Mouse (Mus musculus) hindbrain, embryonic 11.5 days (tissue): ENCODE results near the gene Hist1h4m. TPM values are rescaled to one million over a fixed set of nuclear protein-coding genes. Genes with fewer than 3 reads are reported as not detected.

ENCODE experiments used
- ATAC-seq: fragments of 200-750 bp; cut with Nextera tagmentation; 2 replicates; pipeline ENCODE4 v1.8.0; 2017; ENCODE audit warnings: mild to moderate bottlenecking, moderate TSS enrichment, moderate library complexity; ENCODE audit not compliant: low FRiP score
- DNase-seq: peaks from one replicate; pipeline ENCODE4 v3.0.0-alpha.2; 2015; ENCODE audit warnings: low spot score
- H3K27ac ChIP-seq: fragments of 300-500 bp; sonication (generic); 2 replicates; pipeline ENCODE4 v1.5.1; 2014; ENCODE audit warnings: mild to moderate bottlenecking, low read depth, low read length
- H3K27me3 ChIP-seq: fragments of 300-500 bp; sonication (generic); 2 replicates; pipeline ENCODE4 v1.6.1; 2014; ENCODE audit warnings: mild to moderate bottlenecking, low read length, moderate library complexity, mixed read lengths; ENCODE audit not compliant: control insufficient read depth, insufficient read depth
- H3K36me3 ChIP-seq: fragments of 300-500 bp; sonication (generic); 2 replicates; pipeline ENCODE4 v1.6.1; 2014; ENCODE audit warnings: mild to moderate bottlenecking, low read length, moderate library complexity, mixed read lengths; ENCODE audit not compliant: control insufficient read depth, insufficient read depth
- H3K4me1 ChIP-seq: fragments of 300-500 bp; sonication (generic); replicated peaks from 2 replicates; pipeline ENCODE4 v1.6.1; 2014; ENCODE audit warnings: low read length, mixed read lengths; ENCODE audit not compliant: control insufficient read depth, insufficient read depth
- H3K4me2 ChIP-seq: fragments of 300-500 bp; sonication (generic); replicated peaks from 2 replicates; pipeline ENCODE4 v1.6.1; 2014; ENCODE audit warnings: mild to moderate bottlenecking, low read depth, low read length
- H3K4me3 ChIP-seq: fragments of 300-500 bp; sonication (generic); 2 replicates; pipeline ENCODE4 v1.5.1; 2014; ENCODE audit warnings: low read depth, low read length
- H3K9ac ChIP-seq: fragments of 300-500 bp; sonication (generic); 2 replicates; pipeline ENCODE4 v1.6.1; 2014; ENCODE audit warnings: low read depth, low read length
- H3K9me3 ChIP-seq: fragments of 300-500 bp; sonication (generic); 2 replicates; pipeline ENCODE4 v1.6.1; 2016; ENCODE audit warnings: low read length; ENCODE audit not compliant: control insufficient read depth
- WGBS: fragments of 180-500 bp; shearing (Covaris S2); extraction: QIAGEN DNeasy Blood & Tissue Kit; methylation state at CpG from one replicate; pipeline ENCODE4 v1.1.7; 2014; 5-methylcytosine and 5-hydroxymethylcytosine counted together
- polyA plus RNA-seq: library from polyadenylated mRNA; unstranded; fragments of >200 nt; fragmentation: Nextera tagmentation; extraction: Ambion mirVana; gene quantifications from 2 replicates; pipeline ENCODE4 v1.2.1, GENCODE M21; 2014

Gene Hist1h4m
- polyA plus RNA-seq, 1 experiment from 2014 or later: not detected

DNA sequence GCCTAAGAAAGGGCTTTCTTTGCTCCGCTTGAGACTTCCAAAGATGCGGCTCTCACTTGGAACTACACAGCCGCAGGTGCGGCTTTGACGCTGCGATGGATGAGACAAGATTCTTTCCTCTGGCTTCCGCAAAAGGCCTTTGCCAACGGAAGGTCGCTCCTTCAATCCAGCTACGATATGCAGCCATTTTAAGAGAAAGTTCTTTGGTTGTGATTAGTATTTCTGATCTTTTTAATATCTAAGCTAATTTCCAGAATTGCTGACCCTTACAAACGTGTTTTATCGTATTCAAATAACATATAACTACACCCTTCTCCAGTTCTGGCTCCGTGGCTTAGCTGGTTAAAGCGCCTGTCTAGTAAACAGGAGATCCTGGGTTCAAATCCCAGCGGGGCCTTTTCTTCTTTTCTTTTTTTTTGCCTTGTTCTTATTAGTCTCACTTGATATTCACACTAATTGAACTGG, 44.2 kb downstream of the Hist1h4m start:
- peak; percentile 81 for DNase-seq
- no peaks in the 10 kb centered on the region for H3K36me3 ChIP-seq
- no peaks in the 10 kb centered on the region for H3K9me3 ChIP-seq
- H3K4me3 ChIP-seq: peak overlapping the region; percentile 48
- H3K4me2 ChIP-seq: peak overlapping the region; percentile 43
- no peaks in the 10 kb centered on the region for H3K4me1 ChIP-seq
- no peaks in the 10 kb centered on the region for H3K27me3 ChIP-seq
- ATAC-seq: peak; percentile 56; the same call in 1 of the 2 replicates
- H3K9ac ChIP-seq: peak overlapping the region; percentile 40; the same call in 1 of the 2 replicates
- no peak overlapping the region for H3K27ac ChIP-seq
- WGBS: 0% methylated on average over 15 of the region's 15 CpGs

DNA sequence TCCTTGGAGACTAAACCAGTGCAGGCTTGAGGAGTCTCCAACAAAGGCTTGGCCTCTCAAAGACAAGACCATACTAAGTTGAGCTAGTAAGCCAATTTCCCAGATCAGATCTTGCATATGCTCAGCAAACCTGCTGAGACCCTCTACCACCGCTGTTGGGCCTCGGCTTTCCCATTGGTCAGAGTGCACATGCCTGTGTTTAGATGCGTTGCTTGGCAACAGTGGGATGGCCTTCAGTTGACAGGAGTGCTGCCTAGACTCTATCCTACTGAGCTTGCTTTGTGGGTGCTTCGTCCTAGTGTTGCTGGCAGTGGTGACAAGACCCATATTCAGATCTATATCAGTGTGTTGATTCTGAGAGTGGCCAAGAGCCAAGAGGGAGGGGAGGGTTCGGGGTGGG, 50.1 kb downstream of the Hist1h4m start:
- 16% methylated on average over 5 of the region's 5 CpGs for WGBS
- H3K27ac ChIP-seq: no peak overlapping the region
- H3K9me3 ChIP-seq: no peaks in the 10 kb centered on the region
- no peaks in the 10 kb centered on the region for H3K36me3 ChIP-seq
- peak; percentile 63; the same call in 1 of the 2 replicates for ATAC-seq
- no peaks in the 10 kb centered on the region for H3K27me3 ChIP-seq
- peak; percentile 50 for DNase-seq
- H3K9ac ChIP-seq: no peak overlapping the region
- H3K4me1 ChIP-seq: no peaks in the 10 kb centered on the region
- no peak overlapping the region for H3K4me2 ChIP-seq
- H3K4me3 ChIP-seq: no peak overlapping the region

Other genes with a start within 250 kb of the Hist1h4m start
- not detected in 2 replicates for gene Olfr1364, start 230.0 kb upstream of the Hist1h4m start, polyA plus RNA-seq
- not detected in 2 replicates for gene Olfr1362, start 197.7 kb upstream of the Hist1h4m start, polyA plus RNA-seq
- not detected in 2 replicates for gene Olfr11, start 169.2 kb upstream of the Hist1h4m start, polyA plus RNA-seq
- not detected in 2 replicates for gene Olfr1361, start 148.4 kb upstream of the Hist1h4m start, polyA plus RNA-seq
- gene Olfr1360, start 134.3 kb upstream of the Hist1h4m start, polyA plus RNA-seq: not detected in 2 replicates
- gene Olfr1359, start 113.6 kb upstream of the Hist1h4m start, polyA plus RNA-seq: not detected in 2 replicates
- gene Hist1h2bl, start 95.6 kb upstream of the Hist1h4m start, polyA plus RNA-seq: 2.1 and 3.0 TPM in 2 replicates
- 17.3 and 25.6 TPM in 2 replicates for gene Hist1h2ai, start 95.3 kb upstream of the Hist1h4m start, polyA plus RNA-seq
- 12.7 and 20.0 TPM in 2 replicates for gene Hist1h3h, start 94.1 kb upstream of the Hist1h4m start, polyA plus RNA-seq
- gene Hist1h2bm, start 89.7 kb upstream of the Hist1h4m start, polyA plus RNA-seq: 4.2 and 4.3 TPM in 2 replicates
- gene Hist1h4j, start 76.7 kb upstream of the Hist1h4m start, polyA plus RNA-seq: 0.94 and 1.4 TPM in 2 replicates
- gene Hist1h4k, start 61.2 kb upstream of the Hist1h4m start, polyA plus RNA-seq: 2.4 and 8.0 TPM in 2 replicates
- gene Hist1h2ak, start 57.9 kb upstream of the Hist1h4m start, polyA plus RNA-seq: 4.9 and 6.5 TPM in 2 replicates
- gene Hist1h2bn, start 57.6 kb upstream of the Hist1h4m start, polyA plus RNA-seq: 0.67 and 2.2 TPM in 2 replicates
- gene Hist1h1b, start 31.1 kb upstream of the Hist1h4m start, polyA plus RNA-seq: 19.1 TPM in 2 replicates
- 232 and 252 TPM in 2 replicates for gene Hist1h3i, start 28.4 kb upstream of the Hist1h4m start, polyA plus RNA-seq
- gene Hist1h2an, start 24.5 kb upstream of the Hist1h4m start, polyA plus RNA-seq: 1.4 and 8.5 TPM in 2 replicates
- 2.2 and 2.9 TPM in 2 replicates for gene Hist1h2bp, start 24.3 kb upstream of the Hist1h4m start, polyA plus RNA-seq
- gene Hist1h2bq, start 1.5 kb upstream of the Hist1h4m start, polyA plus RNA-seq: 17.8 and 18.7 TPM in 2 replicates
- 2.1 TPM in 1 of 2 replicates, not detected in the other for gene Hist1h2ao, start 1.3 kb upstream of the Hist1h4m start, polyA plus RNA-seq
- 13.4 and 14.6 TPM in 2 replicates for gene Hist1h4n, start 20.4 kb downstream of the Hist1h4m start, polyA plus RNA-seq
- 4,676 and 4,856 TPM in 2 replicates for gene Hist1h2ap, start 21.8 kb downstream of the Hist1h4m start, polyA plus RNA-seq
- gene Hist1h2br, start 22.0 kb downstream of the Hist1h4m start, polyA plus RNA-seq: 18.1 and 18.6 TPM in 2 replicates
- gene Zfp184, start 133.3 kb downstream of the Hist1h4m start, polyA plus RNA-seq: 25.7 and 27.8 TPM in 2 replicates
- gene Pom121l2, start 169.4 kb downstream of the Hist1h4m start, polyA plus RNA-seq: 0.11 TPM in 2 replicates
- gene Prss16, start 198.0 kb downstream of the Hist1h4m start, polyA plus RNA-seq: 0.51 TPM in 1 of 2 replicates, not detected in the other
- 8.4 and 11.9 TPM in 2 replicates for gene Hist1h2ah, start 223.8 kb downstream of the Hist1h4m start, polyA plus RNA-seq
- 7.2 and 10.2 TPM in 2 replicates for gene Hist1h2bk, start 224.1 kb downstream of the Hist1h4m start, polyA plus RNA-seq
- gene Hist1h4i, start 229.6 kb downstream of the Hist1h4m start, polyA plus RNA-seq: 31.2 and 31.4 TPM in 2 replicates
- gene Hist1h2ag, start 231.2 kb downstream of the Hist1h4m start, polyA plus RNA-seq: 58.7 and 60.3 TPM in 2 replicates
- gene Hist1h2bj, start 231.5 kb downstream of the Hist1h4m start, polyA plus RNA-seq: 14.0 and 15.2 TPM in 2 replicates